Mouse (Mus musculus) hindbrain, postnatal 0 days (tissue): ENCODE results near the gene Tns3. TPM values are rescaled to one million over a fixed set of nuclear protein-coding genes. Genes with fewer than 3 reads are reported as not detected.

ENCODE experiments used
- ATAC-seq: fragments of 200-750 bp; cut with Nextera tagmentation; 2 replicates; pipeline ENCODE4 v1.8.0; 2017; ENCODE audit warnings: mild to moderate bottlenecking, moderate TSS enrichment, moderate library complexity
- DNase-seq: peaks from one replicate; pipeline ENCODE4 v3.0.0-alpha.2; 2015; ENCODE audit warnings: low spot score
- H3K27ac ChIP-seq: fragments of 300-500 bp; sonication (generic); 2 replicates; pipeline ENCODE4 v1.5.1; 2014; ENCODE audit warnings: mild to moderate bottlenecking
- H3K27me3 ChIP-seq: fragments of 300-500 bp; sonication (generic); 2 replicates; pipeline ENCODE4 v1.6.1; 2014; ENCODE audit warnings: low read length, mixed read lengths; ENCODE audit not compliant: insufficient read depth
- H3K36me3 ChIP-seq: fragments of 300-500 bp; sonication (generic); 2 replicates; pipeline ENCODE4 v1.6.1; 2014; ENCODE audit warnings: low read length, mixed read lengths; ENCODE audit not compliant: insufficient read depth
- H3K4me1 ChIP-seq: fragments of 300-500 bp; sonication (generic); 2 replicates; pipeline ENCODE4 v1.6.1; 2014; ENCODE audit warnings: antibody characterized with exemption, low read length, mixed read lengths; ENCODE audit not compliant: insufficient read depth
- H3K4me2 ChIP-seq: fragments of 300-500 bp; sonication (generic); 2 replicates; pipeline ENCODE4 v1.6.1; 2014; ENCODE audit warnings: low read depth, mild to moderate bottlenecking, low read length, moderate library complexity, mixed read lengths
- H3K4me3 ChIP-seq: fragments of 300-500 bp; sonication (generic); 2 replicates; pipeline ENCODE4 v1.5.1; 2014; ENCODE audit warnings: low read length
- H3K9ac ChIP-seq: fragments of 300-500 bp; sonication (generic); replicated peaks from 2 replicates; pipeline ENCODE4 v1.6.1; 2014; ENCODE audit warnings: mild to moderate bottlenecking, low read length, moderate library complexity, mixed read lengths
- H3K9me3 ChIP-seq: fragments of 300-500 bp; sonication (generic); 2 replicates; pipeline ENCODE4 v1.6.1; 2016; ENCODE audit warnings: low read length, mixed read lengths
- CTCF ChIP-seq: IDR thresholded peaks from 2 replicates; pipeline ENCODE4 v1.5.1; 2016; ENCODE audit warnings: antibody characterized with exemption, control low read depth, low read depth
- WGBS: fragments of 180-500 bp; shearing (Covaris S2); extraction: QIAGEN DNeasy Blood & Tissue Kit; methylation state at CpG from one replicate; pipeline ENCODE4 v1.1.7; 2014; 5-methylcytosine and 5-hydroxymethylcytosine counted together
- polyA plus RNA-seq: library from polyadenylated mRNA; unstranded; fragments of >200 nt; fragmentation: Nextera tagmentation; extraction: Ambion mirVana; gene quantifications from 2 replicates; pipeline ENCODE4 v1.2.1, GENCODE M21; 2015
- total RNA-seq: library from RNA; depleted of rRNA; stranded (reverse); fragments of >200 nt; gene quantifications from 2 replicates; pipeline ENCODE4 v1.2.3, GENCODE M21; 2014

Gene Tns3
- total and polyA plus RNA-seq, 2 experiments from 2014 or later, result 8.2 to 63.6 TPM

- no peak for TF ChIP-seq CTCF
- no peak overlapping the region for H3K27ac ChIP-seq
- H3K9me3 ChIP-seq, result no peaks in the 10 kb centered on the region
- H3K27me3 ChIP-seq, result no peaks in the 10 kb centered on the region
- H3K4me1 ChIP-seq, result peaks cover 3% of the 10 kb centered on the region; the same call in 1 of the 2 replicates
- no peaks in the 10 kb centered on the region for H3K36me3 ChIP-seq
- H3K4me2 ChIP-seq, result no peak overlapping the region
- WGBS, result 92% methylated on average over 7 of the region's 7 CpGs
- H3K4me3 ChIP-seq, result no peak overlapping the region
- no peak for DNase-seq
- ATAC-seq, result no peak
- H3K9ac ChIP-seq, result no peak overlapping the region
Measured at GRCm38 (mm10) chr11:8479313-8479712, 185.0 kb downstream of the Tns3 start.

GRCm38 (mm10) chr11:8473616-8474015 is 190.7 kb downstream of the Tns3 start:
- Histone ChIP-seq H3K4me1 (0 out of 2 replicates have a peak, but pooled peaks cover 2% of the 10 kb centered on the region), H3K27me3 (no peaks in the 10 kb centered on the region), H3K9me3 (no peaks in the 10 kb centered on the region), H3K36me3 (no peaks in the 10 kb centered on the region), H3K4me2 (no peak overlapping the region), H3K4me3 (no peak overlapping the region), H3K9ac (no peak overlapping the region), H3K27ac (no peak overlapping the region)
- TF ChIP-seq CTCF, result no peak
- 89% methylated on average over 5 of the region's 5 CpGs for WGBS
- DNase-seq, result no peak
- ATAC-seq, result no peak

GRCm38 (mm10) chr11:8472439-8472838 is 191.9 kb downstream of the Tns3 start:
- Histone ChIP-seq H3K27me3 (no peaks in the 10 kb centered on the region), H3K4me2 (no peak overlapping the region), H3K4me3 (no peak overlapping the region), H3K9me3 (no peaks in the 10 kb centered on the region), H3K27ac (no peak overlapping the region), H3K36me3 (no peaks in the 10 kb centered on the region), H3K9ac (no peak overlapping the region), H3K4me1 (peaks cover 7% of the 10 kb centered on the region; the same call in 1 of the 2 replicates)
- DNase-seq, result no peak
- no peak for TF ChIP-seq CTCF
- 88% methylated on average over 12 of the region's 12 CpGs for WGBS
- ATAC-seq, result no peak

GRCm38 (mm10) chr11:8471535-8471934 is 192.8 kb downstream of the Tns3 start:
- DNase-seq (no peak), ATAC-seq (no peak)
- Histone ChIP-seq H3K36me3 (no peaks in the 10 kb centered on the region), H3K9ac (no peak overlapping the region), H3K4me2 (no peak overlapping the region), H3K4me3 (no peak overlapping the region), H3K4me1 (peaks cover 12% of the 10 kb centered on the region), H3K9me3 (no peaks in the 10 kb centered on the region), H3K27ac (no peak overlapping the region), H3K27me3 (no peaks in the 10 kb centered on the region)
- TF ChIP-seq CTCF, result no peak
- WGBS, result 92% methylated on average over 3 of the region's 3 CpGs

GRCm38 (mm10) chr11:8469537-8469936 is 194.8 kb downstream of the Tns3 start:
- Histone ChIP-seq H3K27me3 (no peaks in the 10 kb centered on the region), H3K36me3 (no peaks in the 10 kb centered on the region), H3K4me3 (no peak overlapping the region), H3K4me2 (no peak overlapping the region), H3K4me1 (peaks cover 12% of the 10 kb centered on the region), H3K27ac (no peak overlapping the region), H3K9me3 (no peaks in the 10 kb centered on the region), H3K9ac (no peak overlapping the region)
- WGBS, result 78% methylated on average over 9 of the region's 9 CpGs
- DNase-seq (no peak), ATAC-seq (no peak)
- no peak for TF ChIP-seq CTCF

GRCm38 (mm10) chr11:8468161-8469091 is 195.9 kb downstream of the Tns3 start:
- peaks cover 12% of the 10 kb centered on the region for H3K4me1 ChIP-seq
- TF ChIP-seq CTCF, result no peak; the same call in 1 of the 2 replicates
- ATAC-seq, result peak; percentile 88
- peak overlapping the region; percentile 64 for H3K4me2 ChIP-seq
- peak overlapping the region; percentile 38 for H3K4me3 ChIP-seq
- H3K27me3 ChIP-seq, result no peaks in the 10 kb centered on the region
- WGBS, result 2% methylated on average over 31 of the region's 33 CpGs
- H3K36me3 ChIP-seq, result no peaks in the 10 kb centered on the region
- H3K9me3 ChIP-seq, result no peaks in the 10 kb centered on the region
- H3K9ac ChIP-seq, result peak overlapping the region; percentile 55
- peak; percentile 85 for DNase-seq
- peak overlapping the region; percentile 68 for H3K27ac ChIP-seq
